Mouse (Mus musculus) C2C12 (cell line): ENCODE data around the gene Trim65. TPM values are rescaled to one million over a fixed set of nuclear protein-coding genes. Genes with fewer than 3 reads are reported as not detected.

Source experiments
- H3K27me3 ChIP-seq: one replicate; pipeline ENCODE4 v1.6.1; 2011; ENCODE audit not compliant: control insufficient read depth, insufficient read depth, insufficient read length
- H3K36me3 ChIP-seq: one replicate; pipeline ENCODE4 v1.6.1; 2011; ENCODE audit not compliant: control insufficient read depth, insufficient read depth
- H3K4me3 ChIP-seq: one replicate; pipeline ENCODE4 v1.5.1; 2011; ENCODE audit warnings: mild to moderate bottlenecking, control low read depth; ENCODE audit not compliant: poor library complexity, insufficient read depth, severe bottlenecking
- H3K79me2 ChIP-seq: one replicate; pipeline ENCODE4 v1.6.1; 2011; ENCODE audit not compliant: control insufficient read depth, insufficient read depth
- H3K79me3 ChIP-seq: one replicate; pipeline ENCODE4 v1.6.1; 2011; ENCODE audit warnings: low read depth, control low read depth
- H3ac ChIP-seq: one replicate; pipeline ENCODE3; 2011; ENCODE audit warnings: low read depth; ENCODE audit not compliant: control insufficient read depth, insufficient read length
- CEBPB ChIP-seq: IDR thresholded peaks from one replicate; pipeline ENCODE4 v1.6.1; 2011; ENCODE audit warnings: low read depth, mild to moderate bottlenecking, control low read depth, moderate library complexity
- CTCF ChIP-seq: IDR thresholded peaks from one replicate; pipeline ENCODE4 v1.5.1; 2011; ENCODE audit not compliant: control insufficient read depth, insufficient read depth, insufficient read length
- FOSL1 ChIP-seq: IDR thresholded peaks from one replicate; pipeline ENCODE4 v1.8.0; 2011; ENCODE audit warnings: mild to moderate bottlenecking, low read length; ENCODE audit not compliant: poor library complexity, insufficient read depth, severe bottlenecking
- MAX ChIP-seq: IDR thresholded peaks from one replicate; pipeline ENCODE4 v1.6.1; 2011; ENCODE audit warnings: mild to moderate bottlenecking, control low read depth
- MYOD1 ChIP-seq: IDR thresholded peaks from one replicate; pipeline ENCODE4 v1.6.1; 2011; ENCODE audit warnings: low read depth; ENCODE audit not compliant: control insufficient read depth, insufficient read length
- MYOG ChIP-seq: IDR thresholded peaks from one replicate; pipeline ENCODE4 v1.6.1; 2011; ENCODE audit not compliant: control insufficient read depth, insufficient read length; ENCODE audit errors: extremely low read depth
- USF1 ChIP-seq: IDR thresholded peaks from one replicate; pipeline ENCODE4 v1.6.1; 2011; ENCODE audit warnings: low read depth, mild to moderate bottlenecking, control low read depth, moderate library complexity
- polyA plus RNA-seq: library from polyadenylated mRNA; unstranded; fragments of >200 nt; fragmentation: generic; extraction: Trizol; gene quantifications from one replicate; pipeline ENCODE4 v1.2.1, GENCODE M21; 2012; ENCODE audit warnings: missing spikeins

Trim65 gene
- polyA plus RNA-seq, 1 experiment: 2.7 TPM

- Histone ChIP-seq H3K27me3 (no peaks in the 10 kb centered on the region), H3K79me3 (no peaks in the 10 kb centered on the region), H3K36me3 (peaks cover 16% of the 10 kb centered on the region), H3K4me3 (no peak overlapping the region), H3K79me2 (peaks cover 19% of the 10 kb centered on the region), H3ac (no peak overlapping the region)
- no peak for TF ChIP-seq MYOD1
- TF ChIP-seq MAX: no peak
- TF ChIP-seq CTCF: no peak
- no peak for TF ChIP-seq FOSL1
- TF ChIP-seq CEBPB: no peak
- TF ChIP-seq MYOG: no peak
- no peak for TF ChIP-seq USF1
Observed at GRCm38 (mm10) chr11:116102472-116102871, 28.5 kb downstream of the Trim65 start.

GRCm38 (mm10) chr11:116101931-116102381, 29.0 kb downstream of the Trim65 start:
- Histone ChIP-seq H3K4me3 (no peak overlapping the region), H3K79me2 (peaks cover 14% of the 10 kb centered on the region), H3K79me3 (no peaks in the 10 kb centered on the region), H3K36me3 (peaks cover 15% of the 10 kb centered on the region), H3K27me3 (no peaks in the 10 kb centered on the region), H3ac (no peak overlapping the region)
- TF ChIP-seq MAX (no peak), CTCF (no peak), FOSL1 (no peak), USF1 (no peak), MYOG (no peak), MYOD1 (no peak), CEBPB (no peak)

GRCm38 (mm10) chr11:116100839-116101238, 30.1 kb downstream of the Trim65 start:
- peaks cover 5% of the 10 kb centered on the region for H3K36me3 ChIP-seq
- H3K4me3 ChIP-seq: no peak overlapping the region
- H3K79me3 ChIP-seq: no peaks in the 10 kb centered on the region
- H3K27me3 ChIP-seq: no peaks in the 10 kb centered on the region
- TF ChIP-seq MAX (no peak), MYOG (no peak), CEBPB (no peak), FOSL1 (no peak), CTCF (no peak), USF1 (no peak), MYOD1 (no peak)
- H3K79me2 ChIP-seq: peaks cover 3% of the 10 kb centered on the region
- no peak overlapping the region for H3ac ChIP-seq

- Histone ChIP-seq H3K79me2 (no peaks in the 10 kb centered on the region), H3K27me3 (no peaks in the 10 kb centered on the region), H3K79me3 (no peaks in the 10 kb centered on the region), H3ac (no peak overlapping the region), H3K36me3 (peaks cover under 1% of the 10 kb centered on the region), H3K4me3 (no peak overlapping the region)
- TF ChIP-seq MAX (no peak), MYOG (no peak)
Observed at GRCm38 (mm10) chr11:116100385-116100784, 30.5 kb downstream of the Trim65 start.

- no peaks in the 10 kb centered on the region for H3K79me2 ChIP-seq
- H3K27me3 ChIP-seq: no peaks in the 10 kb centered on the region
- no peaks in the 10 kb centered on the region for H3K36me3 ChIP-seq
- no peak overlapping the region for H3ac ChIP-seq
- H3K79me3 ChIP-seq: no peaks in the 10 kb centered on the region
- TF ChIP-seq USF1: no peak
- TF ChIP-seq CTCF: no peak
- TF ChIP-seq MAX: no peak
- TF ChIP-seq CEBPB: no peak
- TF ChIP-seq FOSL1: no peak
- no peak for TF ChIP-seq MYOG
- TF ChIP-seq MYOD1: no peak
- no peak overlapping the region for H3K4me3 ChIP-seq
Observed at GRCm38 (mm10) chr11:116099462-116099861, 31.5 kb downstream of the Trim65 start.

GRCm38 (mm10) chr11:116098711-116099460, 32.0 kb downstream of the Trim65 start:
- no peaks in the 10 kb centered on the region for H3K36me3 ChIP-seq
- no peaks in the 10 kb centered on the region for H3K27me3 ChIP-seq
- H3ac ChIP-seq: no peak overlapping the region
- no peak overlapping the region for H3K4me3 ChIP-seq
- no peak for TF ChIP-seq USF1
- TF ChIP-seq CTCF: no peak
- no peak for TF ChIP-seq MYOG
- TF ChIP-seq MAX: no peak
- TF ChIP-seq MYOD1: no peak
- TF ChIP-seq FOSL1: no peak
- no peak for TF ChIP-seq CEBPB
- H3K79me3 ChIP-seq: no peaks in the 10 kb centered on the region
- no peaks in the 10 kb centered on the region for H3K79me2 ChIP-seq
